Mouse (Mus musculus): Measurements from ENCODE around the gene Ttc34. TPM values are rescaled to one million over a fixed set of nuclear protein-coding genes. Genes with fewer than 3 reads are reported as not detected.

Ttc34 gene
- not detected for total RNA-seq (2018; cell fraction: chromatin; rRNA removed)
- total RNA-seq (2018; cell fraction: cytosol; rRNA removed): not detected
- not detected for total RNA-seq (2018; cell fraction: nucleus; rRNA removed)
- polyA plus RNA-seq (2018): not detected in 3 replicates

- H3K27ac ChIP-seq: no peak within 1 kb of the TSS
- no peaks in the 10 kb centered on the region for H3K36me3 ChIP-seq (ENCODE audit: inconsistent target)
- H3K79me2 ChIP-seq (ENCODE audit: inconsistent target): no peaks in the 10 kb centered on the region
- H3K4me3 ChIP-seq (ENCODE audit: inconsistent target): no peak within 1 kb of the TSS
- 29% methylated on average over 2 of the region's 2 CpGs for WGBS (ENCODE audit: missing documents)
Observed at GRCm38 (mm10) chr4:154837170-154837569, at the start of gene Ttc34. TSS of gene Ttc34 (plus strand) at chr4:154837459.

GRCm38 (mm10) chr4:154787960-154788702 is 49.1 kb upstream of the Ttc34 start:
- Histone ChIP-seq H3K36me3 (ENCODE audit: inconsistent target) (no peaks in the 10 kb centered on the region), H3K79me2 (ENCODE audit: inconsistent target) (no peaks in the 10 kb centered on the region), H3K27ac (no peak overlapping the region), H3K4me3 (ENCODE audit: inconsistent target) (no peak overlapping the region)
- WGBS (ENCODE audit: missing documents): 73% methylated on average over 13 of the region's 13 CpGs

- 89% methylated on average over 7 of the region's 7 CpGs for WGBS (ENCODE audit: missing documents)
- Histone ChIP-seq H3K79me2 (ENCODE audit: inconsistent target) (no peaks in the 10 kb centered on the region), H3K36me3 (ENCODE audit: inconsistent target) (no peaks in the 10 kb centered on the region), H3K27ac (no peak overlapping the region), H3K4me3 (ENCODE audit: inconsistent target) (no peak overlapping the region)
Observed at GRCm38 (mm10) chr4:154791894-154792293, 45.4 kb upstream of the Ttc34 start.

GRCm38 (mm10) chr4:154793499-154793898 is 43.8 kb upstream of the Ttc34 start:
- no peak overlapping the region for H3K27ac ChIP-seq
- H3K36me3 ChIP-seq (ENCODE audit: inconsistent target): no peaks in the 10 kb centered on the region
- H3K79me2 ChIP-seq (ENCODE audit: inconsistent target): no peaks in the 10 kb centered on the region
- 90% methylated on average over 6 of the region's 7 CpGs for WGBS (ENCODE audit: missing documents)
- no peak overlapping the region for H3K4me3 ChIP-seq (ENCODE audit: inconsistent target)

- no peaks in the 10 kb centered on the region for H3K79me2 ChIP-seq (ENCODE audit: inconsistent target)
- H3K4me3 ChIP-seq (ENCODE audit: inconsistent target): no peak overlapping the region
- 8% methylated on average over 4 of the region's 4 CpGs for WGBS (ENCODE audit: missing documents)
- no peak overlapping the region for H3K27ac ChIP-seq
- H3K36me3 ChIP-seq (ENCODE audit: inconsistent target): no peaks in the 10 kb centered on the region
Observed at GRCm38 (mm10) chr4:154797834-154798233, 39.4 kb upstream of the Ttc34 start.

- WGBS (ENCODE audit: missing documents): 77% methylated on average over 5 of the region's 5 CpGs
- Histone ChIP-seq H3K27ac (no peak overlapping the region), H3K4me3 (ENCODE audit: inconsistent target) (no peak overlapping the region), H3K36me3 (ENCODE audit: inconsistent target) (no peaks in the 10 kb centered on the region), H3K79me2 (ENCODE audit: inconsistent target) (no peaks in the 10 kb centered on the region)
Observed at GRCm38 (mm10) chr4:154800543-154800942, 36.7 kb upstream of the Ttc34 start.

- no peaks in the 10 kb centered on the region for H3K79me2 ChIP-seq (ENCODE audit: inconsistent target)
- H3K27ac ChIP-seq: no peak overlapping the region
- H3K36me3 ChIP-seq (ENCODE audit: inconsistent target): no peaks in the 10 kb centered on the region
- 5% methylated on average over 26 of the region's 26 CpGs for WGBS (ENCODE audit: missing documents)
- H3K4me3 ChIP-seq (ENCODE audit: inconsistent target): no peak overlapping the region
Observed at GRCm38 (mm10) chr4:154802210-154802609, 35.0 kb upstream of the Ttc34 start.

- H3K36me3 ChIP-seq (ENCODE audit: inconsistent target): no peaks in the 10 kb centered on the region
- no peak overlapping the region for H3K4me3 ChIP-seq (ENCODE audit: inconsistent target)
- 33% methylated on average over 6 of the region's 6 CpGs for WGBS (ENCODE audit: missing documents)
- H3K79me2 ChIP-seq (ENCODE audit: inconsistent target): no peaks in the 10 kb centered on the region
- H3K27ac ChIP-seq: no peak overlapping the region
Observed at GRCm38 (mm10) chr4:154825662-154826061, 11.6 kb upstream of the Ttc34 start.

GRCm38 (mm10) chr4:154826224-154826623 is 11.0 kb upstream of the Ttc34 start:
- 59% methylated on average over 7 of the region's 7 CpGs for WGBS (ENCODE audit: missing documents)
- no peaks in the 10 kb centered on the region for H3K79me2 ChIP-seq (ENCODE audit: inconsistent target)
- no peak overlapping the region for H3K27ac ChIP-seq
- H3K4me3 ChIP-seq (ENCODE audit: inconsistent target): no peak overlapping the region
- H3K36me3 ChIP-seq (ENCODE audit: inconsistent target): no peaks in the 10 kb centered on the region

GRCm38 (mm10) chr4:154827181-154827580 is 10.1 kb upstream of the Ttc34 start:
- Histone ChIP-seq H3K4me3 (ENCODE audit: inconsistent target) (no peak overlapping the region), H3K79me2 (ENCODE audit: inconsistent target) (no peaks in the 10 kb centered on the region), H3K36me3 (ENCODE audit: inconsistent target) (no peaks in the 10 kb centered on the region), H3K27ac (no peak overlapping the region)
- WGBS (ENCODE audit: missing documents): 82% methylated on average over 7 of the region's 7 CpGs

GRCm38 (mm10) chr4:154827861-154828610 is 9.2 kb upstream of the Ttc34 start:
- no peak overlapping the region for H3K27ac ChIP-seq
- no peaks in the 10 kb centered on the region for H3K79me2 ChIP-seq (ENCODE audit: inconsistent target)
- WGBS (ENCODE audit: missing documents): 85% methylated on average over 10 of the region's 10 CpGs
- H3K4me3 ChIP-seq (ENCODE audit: inconsistent target): no peak overlapping the region
- no peaks in the 10 kb centered on the region for H3K36me3 ChIP-seq (ENCODE audit: inconsistent target)

GRCm38 (mm10) chr4:154831915-154832573 is 5.2 kb upstream of the Ttc34 start:
- Histone ChIP-seq H3K4me3 (ENCODE audit: inconsistent target) (no peak overlapping the region), H3K36me3 (ENCODE audit: inconsistent target) (no peaks in the 10 kb centered on the region), H3K27ac (no peak overlapping the region), H3K79me2 (ENCODE audit: inconsistent target) (no peaks in the 10 kb centered on the region)
- 48% methylated on average over 9 of the region's 9 CpGs for WGBS (ENCODE audit: missing documents)

GRCm38 (mm10) chr4:154836183-154836915 is 910 bp upstream of the Ttc34 start:
- Histone ChIP-seq H3K79me2 (ENCODE audit: inconsistent target) (no peaks in the 10 kb centered on the region), H3K27ac (no peak overlapping the region), H3K36me3 (ENCODE audit: inconsistent target) (no peaks in the 10 kb centered on the region), H3K4me3 (ENCODE audit: inconsistent target) (no peak overlapping the region)
- 96% methylated on average over 7 of the region's 7 CpGs for WGBS (ENCODE audit: missing documents)

GRCm38 (mm10) chr4:154838741-154839140 is 1.5 kb downstream of the Ttc34 start:
- Histone ChIP-seq H3K36me3 (ENCODE audit: inconsistent target) (no peaks in the 10 kb centered on the region), H3K79me2 (ENCODE audit: inconsistent target) (no peaks in the 10 kb centered on the region), H3K4me3 (ENCODE audit: inconsistent target) (no peak overlapping the region), H3K27ac (no peak overlapping the region)
- 89% methylated on average over 13 of the region's 13 CpGs for WGBS (ENCODE audit: missing documents)
